Mouse (Mus musculus) lung, adult 18-20 months (tissue): ENCODE measurements at regions not wholly inside any gene's neighbourhood (a gene's known extent, or its start where the extent isn't known, plus 50 kb on each side); places are given as distances from the start of the nearest gene placed in this dataset.

Experiments
- DNase-seq, 2 experiments: peaks; one replicate each; pipeline ENCODE4 v3.0.0; 2022; ENCODE audit warnings: mixed read lengths in 2 of 2

GRCm38 (mm10) chr10:84093919-84094318 lies 346.5 kb downstream of the Nuak1 start:
- DNase-seq = no peak

- DNase-seq = no peak
Measured at GRCm38 (mm10) chr10:84097196-84097595, 343.2 kb downstream of the Nuak1 start.

GRCm38 (mm10) chr10:84103985-84104384 lies 336.4 kb downstream of the Nuak1 start:
- no peak for DNase-seq

GRCm38 (mm10) chr10:84104556-84104955 lies 335.8 kb downstream of the Nuak1 start:
- DNase-seq = no peak

GRCm38 (mm10) chr10:84109680-84110371 lies 330.6 kb downstream of the Nuak1 start:
- DNase-seq = no peak

DNA sequence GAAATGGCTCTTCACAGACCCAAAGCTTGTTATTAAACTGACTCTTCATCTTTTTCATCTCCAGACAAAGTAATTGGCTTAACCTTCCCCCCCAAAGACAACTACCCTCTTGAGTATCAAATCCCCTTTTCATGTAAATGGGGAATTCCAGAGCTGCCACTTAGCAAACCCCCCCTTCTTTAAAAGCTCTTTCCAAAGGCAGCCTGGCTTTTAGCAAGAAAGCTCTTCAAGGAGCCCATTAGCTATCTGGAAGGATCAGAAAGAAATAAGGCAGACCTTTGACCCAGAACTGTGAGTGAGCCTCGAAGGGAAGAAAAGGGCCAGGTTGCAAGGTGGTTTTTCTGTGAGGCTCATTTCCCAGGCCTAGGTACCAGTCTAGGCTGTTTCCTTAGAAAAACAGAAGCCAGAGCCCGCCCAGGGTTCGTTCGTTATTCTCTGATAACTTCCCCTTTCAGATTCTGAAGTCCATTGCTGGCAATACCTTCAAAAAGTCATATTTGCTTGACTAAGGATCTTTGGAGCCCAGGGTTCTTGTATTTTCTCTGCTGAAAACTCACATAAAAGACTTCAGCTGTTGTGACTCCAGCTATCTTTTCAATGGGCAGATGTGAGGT lies 329.9 kb downstream of the Nuak1 start:
- no peak for DNase-seq

DNA sequence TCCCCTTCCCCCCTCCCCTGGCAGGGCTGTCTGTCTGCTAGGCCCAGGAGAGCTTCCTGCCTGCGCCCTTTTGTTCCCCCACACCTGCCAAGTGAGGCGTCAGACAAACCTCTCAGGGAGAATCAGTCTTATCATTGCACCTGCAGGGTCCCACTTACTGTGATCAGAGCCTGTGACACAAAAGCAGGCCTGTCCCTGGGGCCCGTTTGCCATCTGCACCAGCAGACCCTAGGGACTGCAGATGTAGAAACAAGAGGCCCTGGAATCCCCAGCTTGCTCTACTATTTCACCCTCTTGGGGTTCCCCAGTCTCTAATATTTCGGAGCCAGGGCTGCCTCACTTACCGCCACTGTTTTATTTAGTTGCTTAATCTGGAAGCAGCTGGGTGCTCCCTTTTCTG lies 328.9 kb downstream of the Nuak1 start:
- no peak for DNase-seq

GRCm38 (mm10) chr10:84111909-84112308 lies 328.5 kb downstream of the Nuak1 start:
- DNase-seq = no peak

GRCm38 (mm10) chr10:84119952-84120550 lies 320.3 kb downstream of the Nuak1 start:
- DNase-seq = no peak

DNA sequence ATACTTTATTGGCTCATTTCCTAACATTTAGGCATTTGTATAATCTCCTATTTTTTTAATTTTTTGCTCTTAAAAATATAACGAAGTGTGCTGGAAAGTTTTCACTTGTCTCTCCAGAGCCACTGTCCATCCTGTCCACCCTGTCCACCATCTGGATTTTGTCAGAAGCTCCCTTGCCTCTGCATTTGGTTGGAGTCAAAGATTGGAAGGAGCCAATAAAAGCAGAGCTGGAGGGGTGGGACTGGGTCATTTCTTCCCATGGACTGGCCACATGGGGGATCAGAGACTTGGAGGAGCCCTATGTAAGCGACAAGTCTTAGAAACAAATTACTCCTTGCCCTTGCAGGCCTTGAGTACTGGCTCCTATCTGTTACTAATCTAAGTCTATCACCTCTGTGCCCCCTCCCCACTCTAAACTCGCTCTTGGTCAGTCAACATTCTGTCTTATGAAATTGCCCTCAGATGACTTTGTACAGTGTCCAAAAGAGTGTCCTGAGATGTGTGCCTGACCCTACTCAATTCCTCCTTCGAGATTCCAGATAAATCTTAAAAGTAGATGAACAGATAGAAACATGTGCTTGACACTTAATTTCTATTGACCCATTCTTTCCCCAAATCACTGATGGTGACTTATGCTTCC lies 303.3 kb downstream of the Nuak1 start:
- peak; percentile 16 to 54 for DNase-seq

GRCm38 (mm10) chr10:84142741-84143454 lies 297.5 kb downstream of the Nuak1 start:
- DNase-seq = peak in 1 of 2 experiments; percentile 29

DNA sequence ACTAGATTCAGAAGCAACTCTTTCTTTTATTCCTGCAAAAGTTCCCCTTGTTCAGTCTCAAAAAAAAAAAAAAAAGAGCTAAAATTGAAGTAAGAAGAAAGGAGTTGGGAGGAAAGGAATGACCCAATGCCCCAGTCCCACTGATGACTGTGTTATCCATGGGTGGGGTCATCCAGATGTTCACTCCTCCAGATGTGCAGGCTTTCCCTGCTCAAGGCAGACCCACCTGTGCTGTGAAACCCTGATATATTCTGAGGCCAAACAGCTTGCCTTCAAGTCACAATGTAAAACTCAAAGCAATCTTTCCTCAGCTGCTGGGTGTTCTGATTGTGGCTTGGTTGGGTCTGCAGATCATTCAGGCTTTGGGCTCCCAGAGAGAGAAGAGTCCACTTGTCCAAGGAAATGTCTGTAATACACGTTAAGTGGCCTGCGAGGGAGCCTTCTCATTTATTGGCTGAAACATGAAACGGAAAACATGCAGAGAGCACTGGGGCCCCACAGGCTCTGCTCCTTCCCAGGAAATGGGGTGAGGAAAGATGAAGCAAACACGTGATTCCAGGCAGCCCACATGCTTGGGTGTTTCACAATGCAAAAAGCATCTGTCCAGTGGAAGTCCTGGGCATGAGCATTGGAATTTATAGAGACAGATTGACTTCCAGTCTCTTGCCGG lies 296.6 kb downstream of the Nuak1 start:
- peak; percentile 22 to 56 for DNase-seq

DNA sequence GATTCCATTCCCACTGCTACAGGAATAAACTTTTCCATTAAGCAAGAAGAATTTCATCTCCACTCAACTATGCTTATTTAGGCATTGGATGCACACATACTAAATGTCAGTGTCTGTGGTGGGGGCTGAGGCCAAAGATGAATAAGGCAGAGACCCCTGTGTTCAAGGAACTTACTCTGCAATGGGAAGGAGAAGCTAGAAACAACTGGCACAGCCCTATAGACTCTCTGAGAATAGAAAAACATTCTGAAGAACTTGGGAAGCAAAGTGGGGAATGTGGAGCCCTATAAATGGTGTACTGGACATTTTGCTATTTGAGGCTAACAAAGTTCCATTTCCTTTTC lies 296.1 kb downstream of the Nuak1 start:
- DNase-seq = no peak

- no peak for DNase-seq
Measured at GRCm38 (mm10) chr10:84147305-84147984, 293.0 kb downstream of the Nuak1 start.

DNA sequence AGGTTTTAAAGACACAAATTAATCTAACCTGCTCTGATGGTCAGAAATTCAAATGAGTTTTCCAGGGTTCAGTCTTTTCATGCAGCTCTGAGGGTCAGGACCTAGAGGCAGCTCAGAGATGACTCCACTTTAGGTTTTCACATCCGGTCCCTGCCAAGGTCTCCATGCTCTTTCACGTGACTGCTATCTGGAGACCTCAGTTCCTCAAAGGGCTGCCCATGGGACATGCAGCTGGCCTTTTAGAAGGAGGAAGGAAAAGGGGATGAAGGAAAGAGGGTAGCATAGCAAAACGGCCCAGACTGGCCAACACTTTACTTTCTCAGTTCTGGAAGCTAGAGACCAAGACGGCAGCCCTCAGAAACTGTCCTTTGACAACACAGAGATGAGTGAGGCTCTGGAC lies 276.6 kb downstream of the Nuak1 start:
- no peak for DNase-seq

DNA sequence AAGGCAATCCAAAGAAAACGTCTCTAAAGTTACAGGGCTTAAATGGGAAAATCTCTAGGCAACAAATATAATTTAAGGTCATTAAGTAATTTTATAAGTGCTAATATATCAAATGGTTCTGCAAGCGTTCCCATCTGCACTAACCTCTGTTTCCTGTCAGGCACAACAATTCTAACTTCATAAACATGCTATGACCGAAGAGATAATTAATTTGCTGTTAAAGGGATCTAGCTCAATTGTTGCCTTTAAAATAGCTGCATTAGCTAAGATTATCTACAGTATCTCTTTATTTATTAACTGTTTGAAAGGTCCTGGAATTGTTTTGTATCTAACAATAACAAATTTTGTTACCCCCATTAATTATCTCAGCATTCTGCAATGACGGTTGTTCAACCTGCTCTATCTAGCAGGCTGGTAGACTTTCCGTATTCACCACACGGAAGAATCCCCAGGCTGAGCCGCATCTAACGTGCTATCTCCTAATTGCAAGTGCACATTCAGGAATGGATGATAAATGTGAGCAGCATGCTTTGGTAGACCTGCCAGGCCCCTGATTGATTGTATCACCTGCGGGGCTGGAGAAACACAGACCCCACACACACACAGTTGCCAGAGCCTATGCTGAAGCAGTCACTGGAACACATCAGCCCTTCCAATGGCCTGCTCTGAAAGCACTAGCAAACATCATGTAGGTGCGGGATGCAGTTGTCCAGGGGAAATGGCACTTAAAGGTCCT lies 274.4 kb downstream of the Nuak1 start:
- DNase-seq = no peak

DNA sequence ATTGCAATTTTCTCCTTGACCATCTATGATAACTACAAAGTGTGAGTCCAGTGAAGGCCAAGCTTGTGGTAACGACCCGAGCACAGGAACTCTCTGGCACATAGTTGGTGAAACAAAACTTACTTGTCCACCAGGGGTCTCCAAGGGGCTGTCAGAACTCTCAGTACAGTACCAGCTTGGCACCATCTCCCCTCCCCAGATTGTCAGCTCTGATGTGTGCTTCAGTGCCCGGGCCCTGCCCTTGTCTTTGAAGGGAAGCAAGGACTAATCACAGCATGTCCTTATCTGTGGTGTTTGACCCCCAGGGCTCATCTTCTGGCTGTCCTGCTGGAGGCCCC lies 273.9 kb downstream of the Nuak1 start:
- DNase-seq = no peak

GRCm38 (mm10) chr10:84172828-84173321 lies 267.5 kb downstream of the Nuak1 start:
- peak; percentile 19 to 27 for DNase-seq

DNA sequence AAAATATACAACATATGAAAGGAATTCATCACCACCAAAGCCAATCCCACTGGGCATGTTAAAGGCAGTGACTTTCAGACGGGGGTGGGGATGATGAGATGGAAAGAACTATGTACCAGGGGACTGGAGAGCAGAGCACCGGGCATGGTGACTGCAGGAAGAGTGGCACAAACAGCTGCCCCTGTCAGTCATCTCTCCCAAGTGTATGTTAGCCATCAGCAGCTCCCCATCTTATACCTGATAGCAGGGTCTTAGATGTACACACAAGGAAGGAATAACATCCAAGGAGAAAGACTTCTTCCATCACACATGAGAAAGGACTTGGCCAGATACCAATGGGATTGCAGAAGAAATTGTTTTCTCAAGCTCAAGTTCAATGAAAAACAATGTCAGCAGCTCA lies 257.2 kb downstream of the Nuak1 start:
- DNase-seq = no peak

- no peak for DNase-seq
Measured at GRCm38 (mm10) chr10:84186466-84186865, 253.9 kb downstream of the Nuak1 start.

DNA sequence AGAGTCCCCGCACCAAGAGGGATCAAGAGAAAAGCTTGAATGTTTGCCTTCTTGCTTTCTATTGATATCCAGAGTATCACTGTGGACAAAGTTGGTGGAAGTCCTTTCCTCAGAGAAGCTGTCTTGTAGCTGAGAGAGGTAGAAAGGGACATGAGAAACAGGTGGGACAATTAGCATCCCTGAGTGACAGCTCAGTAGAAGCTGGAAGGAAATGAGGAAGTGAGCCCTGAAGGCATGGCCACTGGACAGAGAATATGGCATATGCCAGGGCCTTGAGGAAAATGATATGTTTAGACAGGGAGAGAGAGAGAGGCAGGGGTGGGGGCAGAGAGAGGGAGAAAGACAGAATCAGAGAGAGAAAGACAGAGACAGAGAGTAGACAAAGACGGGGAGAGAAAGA lies 241.4 kb downstream of the Nuak1 start:
- DNase-seq = no peak
